Mouse (Mus musculus): ENCODE measurements around the gene Fam102a.
A peak's percentile ranks its signal among the peaks of the same experiment; 100 is the strongest.

Fam102a gene

DNA sequence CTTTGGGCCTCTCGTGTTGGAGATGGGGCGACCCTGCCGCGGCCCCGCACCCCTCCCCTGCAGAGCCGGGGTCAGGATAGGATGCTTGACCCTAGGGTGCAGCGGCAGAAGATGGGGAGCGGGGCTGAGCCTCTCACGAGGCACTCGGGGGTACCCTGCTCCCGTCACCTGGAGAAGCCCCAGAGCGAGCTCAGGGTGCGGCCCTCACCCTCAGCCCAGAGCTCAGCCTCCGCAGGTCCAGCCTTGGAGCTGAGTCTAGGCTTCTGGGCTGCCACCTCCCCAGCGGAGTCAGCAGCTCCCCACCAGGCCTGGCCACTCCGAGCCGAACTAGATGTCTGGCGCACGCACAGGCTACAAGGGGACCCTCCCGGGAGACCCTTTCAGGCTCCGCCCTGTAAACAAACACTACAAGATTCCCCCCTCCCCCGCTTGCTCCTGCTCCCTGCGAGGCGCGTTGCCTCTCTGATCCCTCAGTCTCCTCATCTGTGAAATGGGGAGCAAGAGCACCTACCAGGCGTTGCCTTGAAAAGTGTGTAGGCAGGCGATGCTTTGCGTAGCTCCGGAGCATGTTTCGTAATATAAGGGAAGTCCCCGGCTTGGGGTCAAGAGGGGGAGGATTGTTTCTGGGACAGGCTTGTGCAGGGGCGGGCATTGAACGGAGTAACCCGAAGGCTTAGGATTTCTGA is 72.3 kb downstream of the Fam102a start:
- peak; percentile 63 for DNase-seq (ENCODE audit: low read depth, low spot score)

DNA sequence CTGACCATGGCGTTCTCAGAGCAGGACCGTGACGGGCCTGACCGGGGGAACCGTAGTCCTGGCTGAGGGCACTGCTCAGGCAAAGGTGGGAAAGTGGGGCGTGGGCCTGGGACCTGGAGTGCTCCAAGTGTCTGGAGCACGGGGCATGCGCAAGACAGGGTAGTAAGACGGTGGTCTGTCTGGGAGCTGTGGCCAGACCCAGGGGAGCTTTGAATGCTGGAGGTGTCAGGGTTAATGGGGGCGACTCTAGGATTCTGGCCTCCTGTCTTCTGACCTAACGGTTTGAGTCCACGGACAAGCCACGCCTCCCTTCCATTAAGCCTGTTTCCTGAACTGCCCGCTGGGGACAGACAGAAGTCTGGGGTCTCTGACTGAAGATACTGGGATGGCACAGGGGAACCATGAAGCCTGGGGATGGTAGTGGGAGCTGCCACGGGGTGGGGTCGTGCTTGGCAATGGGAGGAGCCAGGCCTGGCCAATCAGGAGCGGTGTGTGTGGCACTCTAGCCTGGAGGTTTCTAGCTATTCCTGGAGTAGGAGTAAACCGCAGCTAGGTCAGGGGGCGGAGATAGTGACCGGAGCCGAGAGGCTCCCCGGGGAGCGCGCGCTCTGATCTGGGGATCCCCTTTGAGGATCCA is 73.1 kb downstream of the Fam102a start:
- DNase-seq (ENCODE audit: low read depth, low spot score) = peak; percentile 83

DNA sequence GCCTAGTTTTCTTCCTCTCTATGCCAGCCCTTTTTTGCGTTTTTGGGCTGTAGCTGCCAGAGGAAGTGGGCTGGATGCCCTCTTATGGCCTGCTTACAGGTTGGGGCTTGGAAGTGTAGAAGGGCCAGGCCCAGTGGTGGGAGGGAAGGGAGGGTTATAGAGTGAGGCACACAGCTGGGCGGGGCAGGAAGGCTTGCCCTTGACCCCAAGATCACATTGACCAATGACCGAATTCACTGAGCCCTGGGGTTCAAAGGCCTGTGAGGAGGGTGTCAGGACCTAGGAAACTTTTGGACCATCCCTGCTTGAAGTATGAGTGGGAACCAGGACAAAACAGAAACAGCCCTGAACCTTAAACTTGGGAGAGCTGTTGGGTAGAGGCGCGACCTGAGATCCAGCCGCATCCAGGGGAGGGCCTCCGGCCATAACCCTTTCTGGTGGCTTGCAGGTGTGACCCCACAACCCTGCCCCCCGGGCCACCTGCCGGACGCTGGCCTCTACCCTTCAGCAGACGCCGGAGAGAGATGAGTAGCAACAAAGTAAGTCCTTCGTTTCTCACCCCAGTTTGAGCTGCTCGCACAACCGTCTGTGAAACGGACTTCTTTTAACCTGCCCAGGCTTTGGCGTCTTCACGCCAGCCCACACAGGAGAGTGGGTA is 73.8 kb downstream of the Fam102a start:
- no peak for DNase-seq (ENCODE audit: low read depth, low spot score)

DNA sequence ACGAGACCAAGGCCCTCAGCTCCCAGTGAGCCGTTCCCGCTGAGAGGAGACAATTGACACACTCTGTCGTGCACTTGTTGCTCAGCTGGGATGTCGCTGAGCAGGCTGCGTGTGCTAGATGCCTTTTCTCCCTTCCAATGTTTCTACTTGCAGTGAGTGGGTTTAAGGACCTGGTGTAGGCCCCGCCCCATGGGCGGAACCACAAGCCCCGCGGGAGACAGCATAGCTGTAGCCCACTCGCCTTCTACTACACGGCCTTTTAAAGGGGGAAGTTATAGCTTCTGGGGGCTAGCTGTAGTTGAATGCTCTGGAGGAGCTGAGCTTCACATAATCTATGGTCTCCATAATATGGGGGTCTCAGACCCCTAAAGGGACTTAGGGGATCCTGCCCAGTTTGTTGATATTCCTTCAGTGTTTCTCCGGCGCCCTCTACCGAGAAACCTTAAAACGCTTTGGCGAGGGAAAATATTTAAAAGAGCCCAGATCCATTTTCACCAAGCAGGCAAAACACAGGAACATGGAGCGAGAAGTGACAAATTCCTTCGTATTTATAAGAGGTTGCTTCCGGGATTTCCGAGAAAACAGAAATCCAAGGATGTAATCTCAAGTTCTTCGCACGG is 75.6 kb downstream of the Fam102a start:
- DNase-seq (ENCODE audit: low read depth, low spot score) = no peak

DNA sequence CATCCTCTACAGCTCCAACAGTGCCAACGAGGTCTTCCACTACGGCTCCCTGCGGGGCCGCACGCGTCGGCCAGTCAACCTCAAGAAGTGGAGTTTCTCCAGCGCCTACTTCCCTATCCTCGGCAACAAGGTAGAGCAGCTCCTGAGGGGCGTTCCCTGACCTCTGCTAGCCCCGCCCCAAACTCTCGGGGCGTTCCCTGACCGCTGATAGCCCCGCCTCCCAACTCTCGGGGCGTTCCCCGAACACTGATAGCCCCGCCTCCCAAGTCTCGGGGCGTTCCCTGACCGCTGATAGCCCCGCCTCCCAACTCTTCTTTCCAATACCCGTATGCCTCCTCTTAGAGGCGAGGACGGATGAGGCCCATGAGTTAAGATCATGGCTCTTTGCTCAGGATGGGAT is 77.1 kb downstream of the Fam102a start:
- DNase-seq (ENCODE audit: low read depth, low spot score) = no peak

DNA sequence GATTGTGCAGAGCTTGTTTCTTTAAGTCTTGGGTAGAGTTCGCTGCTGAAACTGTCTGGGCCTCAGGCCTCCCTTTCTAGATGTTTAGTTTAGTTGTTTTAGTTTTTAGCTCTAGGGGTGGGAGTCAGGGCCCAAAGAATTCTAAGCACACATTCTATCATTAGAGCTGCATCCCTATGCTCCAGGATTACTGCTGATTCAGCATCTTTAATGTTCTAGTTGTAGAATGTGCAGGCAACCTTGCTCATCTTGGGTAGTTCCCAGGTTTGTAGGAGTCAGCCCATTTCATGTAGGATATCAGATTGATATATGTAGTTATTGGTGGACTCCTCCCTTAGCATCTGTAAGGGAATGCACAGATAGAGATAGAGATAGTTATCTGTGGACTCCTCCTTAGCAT is 82.0 kb downstream of the Fam102a start:
- no peak for DNase-seq (ENCODE audit: low read depth, low spot score)

DNA sequence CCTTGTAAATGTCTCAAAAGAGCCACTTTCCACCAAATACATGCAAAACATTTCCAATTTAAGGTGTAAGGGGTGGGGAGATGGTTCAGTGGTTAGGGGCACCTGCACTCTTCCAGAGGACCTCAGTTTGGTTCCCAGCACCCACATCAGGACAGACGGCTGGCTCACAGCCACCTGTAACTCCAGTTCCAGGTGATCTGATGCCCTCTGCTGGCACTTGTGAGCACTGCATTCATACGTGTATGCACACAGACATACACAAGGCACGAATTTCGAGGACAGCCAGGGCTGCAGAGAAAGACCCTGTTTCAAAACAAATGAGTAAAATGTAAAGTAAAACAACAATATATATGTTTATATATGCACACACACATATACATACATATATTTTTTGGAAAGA is 82.5 kb downstream of the Fam102a start:
- no peak for DNase-seq (ENCODE audit: low read depth, low spot score)

DNA sequence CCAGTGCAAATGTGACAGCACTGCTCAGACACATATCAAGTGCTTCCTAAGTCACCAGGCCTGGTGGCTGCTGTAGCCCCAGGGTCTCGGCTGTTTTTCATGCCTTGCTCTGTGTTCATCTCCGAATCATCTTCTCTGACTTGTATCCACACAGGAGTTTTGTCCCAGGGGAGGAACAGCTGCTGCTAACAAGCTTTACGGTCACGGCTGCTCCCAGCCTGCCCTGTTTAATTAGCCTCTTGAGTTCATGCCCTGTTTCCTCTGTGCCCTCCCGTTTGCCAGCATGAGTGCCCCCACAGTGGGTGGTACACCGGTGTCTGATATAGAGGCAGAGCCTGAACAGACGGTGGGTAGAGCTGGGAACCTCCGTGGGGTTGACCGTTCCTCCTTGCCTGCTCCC is 82.9 kb downstream of the Fam102a start:
- no peak for DNase-seq (ENCODE audit: low read depth, low spot score)
